Mouse (Mus musculus) bone marrow, adult 2 months (tissue): ENCODE measurements around the gene Tmem240. TPM values are rescaled to one million over a fixed set of nuclear protein-coding genes. Genes with fewer than 3 reads are reported as not detected.
"Not testable (repeated sequence)": the region's sequence is repeated elsewhere in the genome, so short reads cannot be mapped to it uniquely, and the experiment has no call there.

ENCODE experiments used
- H3K27ac ChIP-seq: fragments of 200-500 bp; 2 replicates; pipeline ENCODE4 v1.5.1; 2012; ENCODE audit warnings: low read depth, mild to moderate bottlenecking, control low read depth, inconsistent platforms, low read length; ENCODE audit not compliant: control insufficient read depth, poor library complexity, insufficient read depth
- H3K4me1 ChIP-seq: fragments of 200-500 bp; 2 replicates; pipeline ENCODE4 v1.6.1; 2011; ENCODE audit warnings: low read length; ENCODE audit not compliant: control insufficient read depth, insufficient read depth
- H3K4me3 ChIP-seq: fragments of 200-500 bp; replicated peaks from 2 replicates; pipeline ENCODE3; 2011; ENCODE audit warnings: mild to moderate bottlenecking, low read depth, low read length, control low read depth; ENCODE audit not compliant: control insufficient read depth
- CTCF ChIP-seq: fragments of 200-500 bp; IDR thresholded peaks from 2 replicates; pipeline ENCODE4 v1.5.1; 2011; ENCODE audit warnings: low read length, control low read depth; ENCODE audit not compliant: control insufficient read depth, insufficient read depth
- POLR2A ChIP-seq: fragments of 200-500 bp; IDR thresholded peaks from 2 replicates; pipeline ENCODE4 v1.6.1; 2011; ENCODE audit warnings: low read depth, mild to moderate bottlenecking, control low read depth, low read length, borderline replicate concordance; ENCODE audit not compliant: control insufficient read depth
- WGBS: fragments of 180-500 bp; shearing (Covaris S2); methylation state at CpG from one replicate; pipeline ENCODE4 v1.1.7; 2018; 5-methylcytosine and 5-hydroxymethylcytosine counted together
- polyA plus RNA-seq: library from polyadenylated mRNA; stranded (reverse); fragments of >200 nt; gene quantifications from 2 replicates; pipeline ENCODE4 v1.2.4, GENCODE M21; 2011; ENCODE audit warnings: low replicate concordance; ENCODE audit not compliant: missing spikeins, insufficient read depth, insufficient read length

Tmem240 gene
- polyA plus RNA-seq: 0.47 and 3.0 TPM in 2 replicates

GRCm38 (mm10) chr4:155734350-155734941 lies at the start of gene Tmem240:
Gene Tmem240 (plus strand): TSS chr4:155734800.
- H3K4me3 ChIP-seq: peak within 1 kb of the TSS; percentile 74
- TF ChIP-seq CTCF (no peak), POLR2A (peak; percentile 63; the same call in 1 of the 2 replicates)
- H3K27ac ChIP-seq: peak within 1 kb of the TSS; percentile 64; the same call in 1 of the 2 replicates
- WGBS: under 1% methylated on average over 25 of the region's 35 CpGs
- H3K4me1 ChIP-seq: peaks cover 4% of the 10 kb centered on the region; the same call in 1 of the 2 replicates

- H3K4me1 ChIP-seq, H3K4me3 ChIP-seq, H3K27ac ChIP-seq: not testable (repeated sequence)
- 86% methylated on average over 4 of the region's 4 CpGs for WGBS
Observed at GRCm38 (mm10) chr4:155687764-155688163, 46.8 kb upstream of the Tmem240 start.

- Histone ChIP-seq H3K4me3 (no peak overlapping the region), H3K27ac (no peak overlapping the region), H3K4me1 (peaks cover 2% of the 10 kb centered on the region; the same call in 1 of the 2 replicates)
- WGBS: 78% methylated on average over 12 of the region's 12 CpGs
- no peak for TF ChIP-seq CTCF
- TF ChIP-seq POLR2A: no peak
Observed at GRCm38 (mm10) chr4:155690571-155691375, 43.8 kb upstream of the Tmem240 start.

- TF ChIP-seq POLR2A (no peak), CTCF (no peak)
- H3K4me3 ChIP-seq: no peak overlapping the region
- H3K27ac ChIP-seq: no peak overlapping the region
- peaks cover 2% of the 10 kb centered on the region; the same call in 1 of the 2 replicates for H3K4me1 ChIP-seq
- WGBS: 91% methylated on average over 3 of the region's 3 CpGs
Observed at GRCm38 (mm10) chr4:155692421-155692820, 42.2 kb upstream of the Tmem240 start.

GRCm38 (mm10) chr4:155694111-155694481 lies 40.5 kb upstream of the Tmem240 start, which contains the start of gene Fndc10:
Gene Fndc10 (plus strand): TSS chr4:155694342.
- WGBS: 1% methylated on average over 47 of the region's 47 CpGs

GRCm38 (mm10) chr4:155694482-155695401 lies 39.9 kb upstream of the Tmem240 start:
- peak; percentile 22; the same call in 1 of the 2 replicates for TF ChIP-seq CTCF
- 0 out of 2 replicates have a peak, but pooled peaks have one; percentile 19 for TF ChIP-seq POLR2A
- Histone ChIP-seq H3K4me3 (peak overlapping the region; percentile 54), H3K4me1 (peaks cover 2% of the 10 kb centered on the region; the same call in 1 of the 2 replicates), H3K27ac (peak overlapping the region; percentile 45; the same call in 1 of the 2 replicates)
- WGBS: 2% methylated on average over 92 of the region's 92 CpGs

More at GRCm38 (mm10) chr4:155694111-155694481, 40.5 kb upstream of the Tmem240 start, which contains the start of gene Fndc10:
- H3K27ac ChIP-seq: peak within 1 kb of the TSS; percentile 45; the same call in 1 of the 2 replicates
- TF ChIP-seq CTCF (no peak), POLR2A (no peak)
- H3K4me1 ChIP-seq: peaks cover 2% of the 10 kb centered on the region; the same call in 1 of the 2 replicates
- H3K4me3 ChIP-seq: peak within 1 kb of the TSS; percentile 54

- 88% methylated on average over 4 of the region's 4 CpGs for WGBS
- Histone ChIP-seq H3K27ac (no peak overlapping the region), H3K4me3 (no peak overlapping the region), H3K4me1 (peaks cover 2% of the 10 kb centered on the region; the same call in 1 of the 2 replicates)
- TF ChIP-seq CTCF (no peak), POLR2A (no peak)
Observed at GRCm38 (mm10) chr4:155695531-155696062, 39.0 kb upstream of the Tmem240 start.
